Comparison of ENCODE assay signal across 10 mouse cellular contexts in genomic region chr1:137331746-137332107, GRCm38 (mm10).
A peak's percentile ranks its signal among the peaks of the same experiment; 100 is the strongest.
DNase-seq lines count a peak whose midpoint lies in the region; ATAC-seq and TF ChIP-seq lines count a peak whose summit lies in the region.
"Had no signal": no experiment of that assay in that cellular context is flagged by ENCODE, and none has a peak within 500 bp of the region (broad histone marks: within the 10 kb centered on the region; RNA-seq: fewer than 3 reads in every experiment).

No protein-coding gene starts in this region.

- ATAC-seq in frontal cortex, adult (ENCODE audit: low TSS enrichment), result peak; percentile 32
- ATAC-seq in lung, embryonic 14.5 days (ENCODE audit: insufficient read depth), result 0 out of 2 replicates have a peak, but pooled peaks have one; percentile 32
- ATAC-seq in limb, embryonic 13.5 days (ENCODE audit: low FRiP score, low read depth), result peak; percentile 12; the same call in 1 of the 2 replicates
- ATAC-seq in erythroblast, adult 5-6 weeks (replicated peaks; ENCODE audit: low FRiP score, poor library complexity, severe bottlenecking), result no peak

- H3K27ac ChIP-seq in lung, embryonic 14.5 days (ENCODE audit: low read depth), result peak overlapping the region; percentile 75
- H3K27ac ChIP-seq in limb, embryonic 13.5 days, result peak overlapping the region; percentile 78; the same call in 1 of the 2 replicates

- 0 out of 2 replicates have a peak, but pooled peaks cover 7% of the 10 kb centered on the region for H3K4me1 ChIP-seq in lung, embryonic 14.5 days (ENCODE audit: insufficient read depth)
- peaks cover 13% of the 10 kb centered on the region for H3K4me1 ChIP-seq in limb, embryonic 13.5 days
- H3K4me1 ChIP-seq: megakaryocyte, embryonic 14.5 days had no signal

- TF ChIP-seq CTCF in lung, embryonic 14.5 days (IDR thresholded peaks at IDR 0.05; ENCODE audit: low read depth), result no peak

- H3K27me3 ChIP-seq in lung, embryonic 14.5 days (ENCODE audit: insufficient read depth, low read length), result no peaks in the 10 kb centered on the region
- no peaks in the 10 kb centered on the region for H3K27me3 ChIP-seq in limb, embryonic 13.5 days
- H3K27me3 ChIP-seq: megakaryocyte, embryonic 14.5 days had no signal

- peak overlapping the region; percentile 27; the same call in 1 of the 2 replicates for H3K4me2 ChIP-seq in lung, embryonic 14.5 days
- H3K4me2 ChIP-seq in limb, embryonic 13.5 days (replicated peaks), result no peak overlapping the region

- DNase-seq in frontal cortex, adult 2 months (ENCODE audit: extremely low spot score in 1 of 2, low spot score in 1 of 2), result no peak
- DNase-seq in lung, embryonic 14.5 days, result no peak
- no peak for DNase-seq in lung, postnatal 36 days
- DNase-seq in cerebellum, adult 8-10 months, result peak; percentile 20
- DNase-seq in urinary bladder, adult 2 months (ENCODE audit: low spot score), result no peak
- DNase-seq: heart, adult 18-20 months had no signal

- no peak overlapping the region for H3K9ac ChIP-seq in lung, embryonic 14.5 days
- H3K9ac ChIP-seq in limb, embryonic 13.5 days, result no peak overlapping the region

- no peaks in the 10 kb centered on the region for H3K36me3 ChIP-seq in lung, embryonic 14.5 days (ENCODE audit: insufficient read depth)
- H3K36me3 ChIP-seq in limb, embryonic 13.5 days, result no peaks in the 10 kb centered on the region

- H3K9me3 ChIP-seq in lung, embryonic 14.5 days (ENCODE audit: low read depth, low read length), result no peaks in the 10 kb centered on the region
- no peaks in the 10 kb centered on the region for H3K9me3 ChIP-seq in limb, embryonic 13.5 days
- H3K9me3 ChIP-seq: megakaryocyte, embryonic 14.5 days had no signal

- WGBS in lung, embryonic 14.5 days, result 37% methylated on average over 5 of the region's 5 CpGs
- WGBS in limb, embryonic 13.5 days, result 48% methylated on average over 5 of the region's 5 CpGs

- no peak overlapping the region for H3K4me3 ChIP-seq in lung, embryonic 14.5 days (ENCODE audit: low read depth, low read length)
- H3K4me3 ChIP-seq in limb, embryonic 13.5 days, result no peak overlapping the region
- H3K4me3 ChIP-seq: megakaryocyte, embryonic 14.5 days had no signal
